Mouse (Mus musculus) lung, embryonic 14.5 days (tissue): Measurements from ENCODE around the gene Cnpy3. TPM values are rescaled to one million over a fixed set of nuclear protein-coding genes. Genes with fewer than 3 reads are reported as not detected.

Experiments used
- ATAC-seq: fragments of 200-750 bp; cut with Nextera tagmentation; 2 replicates; pipeline ENCODE4 v1.8.0; 2017; ENCODE audit warnings: mild to moderate bottlenecking, moderate TSS enrichment, moderate library complexity; ENCODE audit not compliant: insufficient read depth
- DNase-seq: peaks from one replicate; pipeline ENCODE4 v3.0.0-alpha.2; 2015
- H3K27ac ChIP-seq: fragments of 300-500 bp; sonication (generic); 2 replicates; pipeline ENCODE4 v1.5.1; 2014; ENCODE audit warnings: low read depth, mild to moderate bottlenecking, moderate library complexity
- H3K27me3 ChIP-seq: fragments of 300-500 bp; sonication (generic); 2 replicates; pipeline ENCODE4 v1.6.1; 2014; ENCODE audit warnings: low read length, control low read depth; ENCODE audit not compliant: insufficient read depth
- H3K36me3 ChIP-seq: fragments of 300-500 bp; sonication (generic); 2 replicates; pipeline ENCODE4 v1.6.1; 2014; ENCODE audit warnings: control low read depth; ENCODE audit not compliant: insufficient read depth
- H3K4me1 ChIP-seq: fragments of 300-500 bp; sonication (generic); 2 replicates; pipeline ENCODE4 v1.6.1; 2014; ENCODE audit warnings: antibody characterized with exemption, control low read depth; ENCODE audit not compliant: insufficient read depth
- H3K4me2 ChIP-seq: fragments of 300-500 bp; sonication (generic); 2 replicates; pipeline ENCODE4 v1.6.1; 2014; ENCODE audit warnings: mild to moderate bottlenecking
- H3K4me3 ChIP-seq: fragments of 300-500 bp; sonication (generic); 2 replicates; pipeline ENCODE4 v1.5.1; 2014; ENCODE audit warnings: low read depth, low read length
- H3K9ac ChIP-seq: fragments of 300-500 bp; sonication (generic); 2 replicates; pipeline ENCODE4 v1.6.1; 2014
- H3K9me3 ChIP-seq: fragments of 300-500 bp; sonication (generic); 2 replicates; pipeline ENCODE4 v1.6.1; 2016; ENCODE audit warnings: low read depth, low read length, control low read depth
- CTCF ChIP-seq: IDR thresholded peaks from 2 replicates; pipeline ENCODE4 v1.5.1; 2016; ENCODE audit warnings: antibody characterized with exemption, low read depth
- WGBS: fragments of 180-500 bp; shearing (Covaris S2); extraction: QIAGEN DNeasy Blood & Tissue Kit; methylation state at CpG from one replicate; pipeline ENCODE4 v1.1.7; 2014; 5-methylcytosine and 5-hydroxymethylcytosine counted together
- polyA plus RNA-seq: library from polyadenylated mRNA; unstranded; fragments of >200 nt; fragmentation: Nextera tagmentation; extraction: Ambion mirVana; gene quantifications from 2 replicates; pipeline ENCODE4 v1.2.1, GENCODE M21; 2014

The Cnpy3 gene
- polyA plus RNA-seq, 1 experiment from 2014 or later: 79.3 TPM

- H3K4me1 ChIP-seq: no peaks in the 10 kb centered on the region
- ATAC-seq (no peak), DNase-seq (no peak)
- H3K27ac ChIP-seq: no peak overlapping the region
- no peaks in the 10 kb centered on the region for H3K9me3 ChIP-seq
- no peak overlapping the region for H3K4me3 ChIP-seq
- no peak overlapping the region for H3K4me2 ChIP-seq
- H3K36me3 ChIP-seq: peaks cover 37% of the 10 kb centered on the region
- 78% methylated on average over 20 of the region's 20 CpGs for WGBS
- H3K27me3 ChIP-seq: peaks cover 8% of the 10 kb centered on the region; the same call in 1 of the 2 replicates
- no peak overlapping the region for H3K9ac ChIP-seq
- TF ChIP-seq CTCF: no peak
Observed at GRCm38 (mm10) chr17:46724477-46725084, 27.4 kb downstream of the Cnpy3 start.

DNA sequence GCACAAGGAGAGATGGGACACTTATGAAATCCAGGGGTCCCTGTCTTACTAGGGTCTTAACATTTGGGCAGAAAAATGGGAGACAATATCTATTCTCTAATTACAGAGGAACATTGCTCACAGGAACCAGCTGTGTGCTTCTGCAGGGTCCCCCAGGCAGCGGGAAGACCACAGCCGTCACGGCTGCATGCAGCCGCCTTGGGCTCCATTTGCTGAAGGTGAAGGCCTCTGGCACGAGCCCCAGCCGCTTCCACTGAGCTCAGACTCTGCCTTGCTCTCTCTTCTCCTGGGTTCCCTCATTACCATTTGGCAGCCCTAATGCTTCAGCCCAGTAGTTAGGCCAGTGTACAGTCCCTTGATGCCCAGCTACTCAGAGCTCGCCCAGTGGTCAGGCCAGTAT, 30.9 kb downstream of the Cnpy3 start:
- peaks cover 49% of the 10 kb centered on the region for H3K36me3 ChIP-seq
- no peak overlapping the region for H3K9ac ChIP-seq

GRCm38 (mm10) chr17:46714756-46715481, 37.1 kb downstream of the Cnpy3 start:
- peaks cover 46% of the 10 kb centered on the region for H3K36me3 ChIP-seq
- H3K4me2 ChIP-seq: no peak overlapping the region
- H3K9ac ChIP-seq: no peak overlapping the region
- H3K9me3 ChIP-seq: no peaks in the 10 kb centered on the region
- H3K4me1 ChIP-seq: peaks cover 3% of the 10 kb centered on the region; the same call in 1 of the 2 replicates
- H3K27ac ChIP-seq: no peak overlapping the region
- H3K4me3 ChIP-seq: no peak overlapping the region
- no peak for TF ChIP-seq CTCF
- DNase-seq: no peak
- WGBS: 90% methylated on average over 11 of the region's 11 CpGs
- no peak for ATAC-seq
- no peaks in the 10 kb centered on the region for H3K27me3 ChIP-seq

More for the DNA sequence above, 30.9 kb downstream of the Cnpy3 start:
- Histone ChIP-seq H3K4me3 (no peak overlapping the region), H3K9me3 (no peaks in the 10 kb centered on the region), H3K27me3 (no peaks in the 10 kb centered on the region), H3K4me2 (no peak overlapping the region), H3K4me1 (no peaks in the 10 kb centered on the region), H3K27ac (no peak overlapping the region)
- TF ChIP-seq CTCF: no peak
- WGBS: 77% methylated on average over 7 of the region's 7 CpGs
- ATAC-seq: no peak
- no peak for DNase-seq

DNA sequence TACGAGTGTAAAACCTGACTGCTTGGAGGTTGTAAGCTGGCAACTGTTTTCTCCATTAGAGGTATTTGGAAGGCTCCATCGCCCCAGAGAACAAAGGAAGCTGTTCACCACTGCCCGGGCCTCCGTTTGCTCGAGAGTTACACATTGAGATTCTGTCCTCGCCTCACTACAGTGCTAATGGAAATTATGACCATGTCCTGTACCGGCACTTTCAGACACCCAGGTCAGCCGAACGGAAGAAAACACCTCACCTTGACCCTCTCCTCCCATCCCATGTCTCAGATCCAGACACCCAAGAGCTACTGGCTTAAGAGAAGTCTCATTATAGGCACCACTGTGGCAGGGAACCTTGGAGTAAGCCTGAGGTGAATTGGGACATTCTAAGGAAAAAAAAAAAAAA, 38.2 kb downstream of the Cnpy3 start:
- DNase-seq (no peak), ATAC-seq (no peak)
- Histone ChIP-seq H3K27me3 (no peaks in the 10 kb centered on the region), H3K4me3 (no peak overlapping the region), H3K4me2 (no peak overlapping the region), H3K4me1 (peaks cover 3% of the 10 kb centered on the region; the same call in 1 of the 2 replicates), H3K36me3 (peaks cover 42% of the 10 kb centered on the region), H3K9ac (no peak overlapping the region), H3K27ac (no peak overlapping the region), H3K9me3 (no peaks in the 10 kb centered on the region)
- WGBS: 87% methylated on average over 9 of the region's 9 CpGs
- no peak for TF ChIP-seq CTCF

DNA sequence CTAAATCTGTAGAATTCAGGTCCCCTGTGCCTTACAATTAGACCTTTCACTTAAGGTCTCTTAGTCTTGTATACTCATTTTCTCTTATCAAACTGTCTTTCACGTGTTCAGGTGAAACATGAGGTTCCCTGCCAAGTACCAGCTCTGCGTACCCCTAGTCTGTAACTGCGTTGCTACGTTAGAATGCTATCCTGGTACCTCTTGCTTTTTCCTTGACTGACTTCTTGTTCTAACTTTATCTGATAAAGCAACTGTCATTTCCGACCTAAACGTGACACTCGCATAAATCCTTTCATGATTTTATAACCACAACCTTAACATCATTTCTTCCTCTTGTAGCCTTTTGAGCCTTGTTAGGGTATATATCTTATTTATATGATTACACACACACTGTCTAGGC, 39.6 kb downstream of the Cnpy3 start:
- no peak for ATAC-seq
- Histone ChIP-seq H3K9me3 (no peaks in the 10 kb centered on the region), H3K27ac (no peak overlapping the region), H3K4me2 (peak overlapping the region; percentile 97), H3K36me3 (peaks cover 42% of the 10 kb centered on the region), H3K27me3 (no peaks in the 10 kb centered on the region), H3K4me1 (peaks cover 3% of the 10 kb centered on the region; the same call in 1 of the 2 replicates), H3K9ac (peak overlapping the region; percentile 92), H3K4me3 (peak overlapping the region; percentile 99)
- 52% methylated on average over 7 of the region's 7 CpGs for WGBS
- DNase-seq: no peak
- TF ChIP-seq CTCF: no peak

- Histone ChIP-seq H3K36me3 (peaks cover 36% of the 10 kb centered on the region), H3K9ac (peak overlapping the region; percentile 92), H3K27me3 (no peaks in the 10 kb centered on the region), H3K9me3 (no peaks in the 10 kb centered on the region), H3K4me3 (peak overlapping the region; percentile 99), H3K27ac (peak overlapping the region; percentile 69; the same call in 1 of the 2 replicates), H3K4me1 (peaks cover 3% of the 10 kb centered on the region), H3K4me2 (peak overlapping the region; percentile 97)
- no peak for TF ChIP-seq CTCF
- ATAC-seq: peak; percentile 59
- DNase-seq: peak; percentile 74
- WGBS: under 1% methylated on average over 72 of the region's 76 CpGs
Observed at GRCm38 (mm10) chr17:46711612-46712271, 40.3 kb downstream of the Cnpy3 start.

- peak within 1 kb of the TSS; percentile 92 for H3K9ac ChIP-seq
- no peaks in the 10 kb centered on the region for H3K9me3 ChIP-seq
- no peak for TF ChIP-seq CTCF
- peak within 1 kb of the TSS; percentile 97 for H3K4me2 ChIP-seq
- H3K36me3 ChIP-seq: peaks cover 30% of the 10 kb centered on the region
- peak within 1 kb of the TSS; percentile 99 for H3K4me3 ChIP-seq
- WGBS: 7% methylated on average over 36 of the region's 36 CpGs
- no peaks in the 10 kb centered on the region for H3K27me3 ChIP-seq
- peaks cover 3% of the 10 kb centered on the region for H3K4me1 ChIP-seq
- peak; percentile 97 for DNase-seq
- peak within 1 kb of the TSS; percentile 69; the same call in 1 of the 2 replicates for H3K27ac ChIP-seq
- peak; percentile 85 for ATAC-seq
Observed at GRCm38 (mm10) chr17:46710959-46711597, 40.9 kb downstream of the Cnpy3 start, which contains the start of gene Pex6. Pex6 (plus strand) TSS chr17:46711463.
